Mouse (Mus musculus): Measurements from ENCODE around the gene Slc11a1.

Slc11a1 gene

GRCm38 (mm10) chr1:74353453-74354229, 21.4 kb upstream of the Slc11a1 start:
- DNase-seq (ENCODE audit: low read depth, low spot score), result no peak

- DNase-seq (ENCODE audit: low read depth, low spot score), result no peak
Measured at GRCm38 (mm10) chr1:74357531-74357930, 17.5 kb upstream of the Slc11a1 start.

GRCm38 (mm10) chr1:74359952-74360517, 15.0 kb upstream of the Slc11a1 start:
- no peak for DNase-seq (ENCODE audit: low read depth, low spot score)

DNA sequence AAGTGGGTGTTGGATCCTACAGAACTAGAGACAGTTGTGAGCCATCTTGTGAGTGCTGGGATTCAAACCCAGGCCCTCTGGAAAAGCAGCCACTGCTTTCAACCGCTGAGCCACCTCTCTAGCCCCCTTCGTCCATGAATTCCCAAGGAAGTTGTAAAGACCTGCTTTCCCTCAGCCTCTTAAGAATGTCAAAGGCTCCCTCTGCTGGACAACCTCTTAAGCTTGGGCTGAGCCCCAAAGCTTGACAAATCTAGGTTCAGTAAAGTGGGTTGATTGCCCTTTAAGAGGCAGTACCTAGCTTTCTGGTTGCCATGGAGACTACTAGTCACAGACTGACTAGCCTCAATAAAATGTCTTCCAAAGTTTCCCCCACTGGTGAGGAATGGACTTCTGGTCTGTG, 13.2 kb upstream of the Slc11a1 start, which contains the start of gene Catip:
Catip (plus strand) TSS at position 297 of the 400 bp plus-strand sequence.
- DNase-seq (ENCODE audit: low read depth, low spot score), result peak; percentile 90

DNA sequence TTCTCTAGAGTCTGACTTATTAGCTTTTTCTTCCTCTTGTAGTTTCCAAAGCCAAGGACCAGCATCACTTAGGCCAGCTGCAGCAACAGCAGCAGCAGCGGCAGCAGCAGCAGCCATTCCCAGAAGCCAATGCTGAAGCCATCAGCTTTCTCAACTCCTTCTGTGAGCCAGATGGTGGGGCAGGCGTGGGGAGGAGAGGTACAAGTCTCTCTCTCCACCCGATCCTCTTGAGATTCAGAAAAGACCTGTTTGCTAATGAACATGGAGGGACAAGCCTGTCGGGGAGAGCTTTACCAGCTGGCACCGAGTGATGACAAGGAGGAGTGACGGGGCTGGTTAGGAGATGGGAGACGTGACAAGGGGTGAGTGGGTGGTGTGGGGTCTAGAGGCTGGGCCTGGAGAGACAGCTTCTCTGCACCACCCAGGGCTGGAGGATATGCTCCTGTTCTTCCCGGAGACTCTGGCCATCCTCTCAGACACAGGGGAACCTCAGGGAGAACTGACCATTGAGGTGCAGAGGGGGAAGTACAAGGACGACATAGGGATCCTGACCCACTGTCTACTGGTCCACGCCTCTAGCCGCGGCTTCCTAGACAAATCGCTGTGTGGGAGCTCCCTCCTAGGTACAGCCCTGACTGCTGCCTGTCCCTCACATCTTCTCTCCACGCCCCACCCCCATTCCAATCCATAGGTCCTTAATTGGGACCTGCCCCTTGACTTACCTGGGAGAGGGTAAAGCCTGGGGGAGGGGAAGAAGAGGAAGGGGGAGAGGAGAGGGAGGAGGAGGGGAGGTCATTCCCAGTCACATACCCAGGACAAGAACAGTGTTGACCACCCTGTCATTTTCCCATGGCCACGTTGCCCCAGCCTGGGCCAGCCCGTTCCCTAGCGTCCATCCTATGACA, 12.4 kb upstream of the Slc11a1 start:
- DNase-seq (ENCODE audit: low read depth, low spot score), result no peak

DNA sequence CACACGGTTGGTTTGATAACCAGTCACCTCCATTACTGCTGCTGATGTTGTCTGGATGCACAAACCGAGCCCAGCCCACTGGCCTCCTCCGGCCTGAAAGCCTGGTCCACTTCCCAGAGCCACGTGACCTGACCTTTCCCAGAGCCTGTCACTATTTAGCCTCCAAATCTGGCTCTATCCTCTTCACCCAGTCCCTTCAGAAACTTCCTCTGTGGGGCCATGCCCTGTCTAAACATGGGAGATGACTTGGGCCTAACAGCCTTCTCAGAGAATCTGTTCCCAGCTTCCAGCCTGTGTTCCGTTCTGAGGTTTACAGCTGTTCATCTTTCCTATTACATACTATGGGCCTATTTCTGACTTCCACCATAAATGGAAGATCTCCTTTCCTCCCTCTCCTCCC, 11.6 kb upstream of the Slc11a1 start:
- no peak for DNase-seq (ENCODE audit: low read depth, low spot score)

DNA sequence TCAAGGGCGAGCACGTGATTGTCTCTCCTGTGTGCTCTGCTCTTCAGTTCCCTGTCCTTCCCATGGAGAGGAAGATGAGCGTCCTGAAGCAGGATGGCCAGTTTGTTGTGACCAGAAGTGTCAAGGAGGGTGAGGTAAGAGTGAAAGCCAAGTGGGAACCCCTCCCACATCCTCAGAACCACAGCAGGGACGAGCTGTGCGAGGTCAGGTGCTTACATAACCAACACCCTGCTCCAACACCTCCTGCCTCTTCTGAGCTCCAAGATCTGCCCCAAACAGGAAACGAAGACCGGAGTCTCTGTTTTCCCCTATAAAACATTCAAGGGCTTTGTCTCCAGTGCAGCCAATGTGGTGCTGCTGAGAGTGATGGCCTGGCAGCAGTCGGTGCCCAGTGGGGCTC, 10.7 kb upstream of the Slc11a1 start:
- DNase-seq (ENCODE audit: low read depth, low spot score), result no peak

DNA sequence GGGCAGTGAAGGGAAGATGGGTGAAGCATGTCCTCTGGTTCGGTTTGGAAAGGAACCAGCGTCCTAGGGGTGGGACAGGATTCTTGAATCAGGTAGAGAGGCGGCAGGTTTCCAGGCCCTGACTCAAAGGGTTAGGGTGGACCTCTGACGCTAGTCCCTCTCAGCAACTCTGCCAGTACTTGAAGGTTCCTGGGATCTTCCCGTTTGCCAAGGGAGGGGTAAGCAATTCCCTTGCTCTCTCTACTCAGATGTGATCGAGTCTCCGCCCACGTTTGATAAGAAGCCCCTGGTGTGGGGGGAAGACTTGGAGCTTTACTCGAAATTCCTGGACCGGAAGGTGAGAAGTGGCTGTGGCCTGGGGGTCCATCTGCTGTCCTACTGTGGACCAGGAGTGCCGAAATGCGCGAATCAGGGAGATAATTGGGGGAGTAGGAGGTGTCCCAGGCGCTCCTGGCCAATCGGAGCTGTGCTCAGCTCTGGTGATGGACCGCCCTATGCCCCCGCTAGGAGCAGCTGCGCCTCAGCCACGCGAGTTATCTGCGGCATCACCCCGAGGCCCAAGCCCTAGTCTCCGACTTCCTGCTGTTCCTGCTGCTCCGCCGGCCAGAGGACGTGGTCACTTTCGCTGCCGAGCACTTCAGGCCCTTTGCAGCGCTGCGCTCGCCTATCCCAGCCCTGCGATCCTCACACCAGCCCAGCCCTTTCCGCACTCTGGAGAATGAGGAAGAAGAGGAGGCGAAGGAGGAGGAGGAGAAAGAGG, 6.9 kb upstream of the Slc11a1 start:
- DNase-seq (ENCODE audit: low read depth, low spot score), result no peak

- no peak for DNase-seq (ENCODE audit: low read depth, low spot score)
Measured at GRCm38 (mm10) chr1:74370040-74370439, 5.0 kb upstream of the Slc11a1 start.

DNA sequence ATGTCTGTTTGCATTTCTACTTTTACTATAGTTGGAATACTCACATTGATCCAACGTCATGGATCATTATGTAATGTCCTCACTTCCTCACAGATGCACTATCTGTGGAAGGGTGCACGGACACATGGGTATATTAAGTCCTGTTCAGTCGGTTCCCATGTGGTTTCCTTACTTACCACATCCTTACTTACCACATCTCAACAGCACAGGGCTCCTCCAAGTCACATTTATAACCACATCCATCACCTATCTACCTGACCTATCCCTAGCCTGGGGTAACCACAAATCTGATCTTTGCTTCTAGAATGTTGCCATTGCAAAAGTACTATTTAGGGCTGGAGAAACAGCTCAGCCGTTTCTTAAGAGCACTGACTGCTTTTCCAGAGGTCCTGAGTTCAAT, 1.6 kb upstream of the Slc11a1 start:
- no peak for DNase-seq (ENCODE audit: low read depth, low spot score)

DNA sequence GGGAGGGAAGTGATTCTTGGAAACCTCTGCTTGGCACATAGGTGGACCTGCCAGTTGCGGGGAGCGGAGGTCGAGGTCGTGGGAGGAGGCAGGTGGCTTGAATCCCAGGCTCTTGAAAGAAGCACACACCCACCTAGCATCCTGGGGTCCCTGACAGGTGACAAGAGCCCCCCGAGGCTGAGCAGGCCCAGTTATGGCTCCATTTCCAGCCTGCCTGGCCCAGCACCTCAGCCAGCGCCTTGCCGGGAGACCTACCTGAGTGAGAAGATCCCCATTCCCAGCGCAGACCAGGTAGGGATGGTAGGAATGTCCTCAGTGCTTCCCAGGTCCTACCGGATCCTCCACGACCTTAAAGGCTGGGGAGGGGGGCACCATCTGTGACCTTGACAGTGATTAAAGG, 566 bp downstream of the Slc11a1 start:
- DNase-seq (ENCODE audit: low read depth, low spot score), result no peak

GRCm38 (mm10) chr1:74376396-74376795, 1.4 kb downstream of the Slc11a1 start:
- DNase-seq (ENCODE audit: low read depth, low spot score), result no peak

DNA sequence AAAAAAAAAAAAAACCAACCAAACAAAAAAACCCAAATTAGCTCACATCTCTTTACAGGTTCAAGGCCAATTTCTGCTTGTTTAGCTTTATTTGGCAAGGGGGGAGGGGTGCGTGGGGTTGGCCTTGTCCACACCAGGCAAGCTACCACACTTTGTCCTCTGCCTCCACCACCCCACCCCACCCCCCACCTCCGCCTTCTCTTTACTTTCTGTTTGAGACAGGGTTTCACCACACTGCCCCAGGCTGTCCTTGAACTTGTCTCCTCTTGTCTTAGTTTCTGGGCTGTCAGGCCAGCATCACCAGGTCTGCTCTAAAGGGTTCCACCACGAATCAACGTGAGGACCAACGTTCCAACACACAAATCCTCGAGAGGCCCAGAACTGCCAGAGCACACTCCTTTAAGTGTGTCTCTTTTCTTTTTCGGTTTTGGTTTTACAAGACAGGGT, 4.1 kb downstream of the Slc11a1 start:
- no peak for DNase-seq (ENCODE audit: low read depth, low spot score)

- DNase-seq (ENCODE audit: low read depth, low spot score), result no peak
Measured at GRCm38 (mm10) chr1:74380484-74380883, 5.5 kb downstream of the Slc11a1 start.

DNA sequence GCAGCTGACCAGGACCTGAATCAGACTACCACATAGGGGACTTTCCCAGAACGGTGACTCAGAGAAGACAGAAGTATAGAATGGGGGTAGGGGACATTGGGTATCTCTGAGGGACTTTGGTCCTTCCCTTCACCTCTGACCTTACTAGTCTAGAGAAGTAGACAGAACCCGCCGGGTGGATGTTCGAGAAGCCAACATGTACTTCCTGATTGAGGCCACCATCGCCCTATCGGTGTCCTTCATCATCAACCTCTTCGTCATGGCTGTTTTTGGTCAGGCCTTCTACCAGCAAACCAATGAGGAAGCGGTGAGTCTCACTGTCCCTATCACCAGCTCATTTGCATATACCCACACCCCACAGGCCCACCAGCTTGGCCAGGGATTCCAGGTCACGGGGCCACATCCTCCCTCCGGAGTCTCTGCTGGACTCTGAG, 6.6 kb downstream of the Slc11a1 start:
- DNase-seq (ENCODE audit: low read depth, low spot score), result no peak

GRCm38 (mm10) chr1:74383385-74383784, 8.4 kb downstream of the Slc11a1 start:
- no peak for DNase-seq (ENCODE audit: low read depth, low spot score)

- DNase-seq (ENCODE audit: low read depth, low spot score), result no peak
Measured at GRCm38 (mm10) chr1:74384525-74384924, 9.5 kb downstream of the Slc11a1 start.

DNA sequence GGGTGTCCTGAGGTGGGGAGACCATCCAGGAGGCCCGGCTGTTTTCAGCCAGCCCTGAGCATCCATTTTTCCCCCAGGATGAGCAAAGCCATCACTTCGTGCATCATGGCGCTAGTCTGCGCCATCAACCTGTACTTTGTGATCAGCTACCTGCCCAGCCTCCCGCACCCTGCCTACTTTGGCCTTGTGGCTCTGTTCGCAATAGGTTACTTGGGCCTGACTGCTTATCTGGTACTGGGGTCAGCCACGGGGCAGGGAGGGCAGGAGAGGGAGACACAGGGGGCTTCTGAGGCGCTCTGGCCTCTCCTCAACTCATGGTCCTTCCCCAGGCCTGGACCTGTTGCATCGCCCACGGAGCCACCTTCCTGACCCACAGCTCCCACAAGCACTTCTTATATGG, 10.1 kb downstream of the Slc11a1 start:
- DNase-seq (ENCODE audit: low read depth, low spot score), result no peak

GRCm38 (mm10) chr1:74385531-74385930, 10.5 kb downstream of the Slc11a1 start:
- DNase-seq (ENCODE audit: low read depth, low spot score), result no peak

DNA sequence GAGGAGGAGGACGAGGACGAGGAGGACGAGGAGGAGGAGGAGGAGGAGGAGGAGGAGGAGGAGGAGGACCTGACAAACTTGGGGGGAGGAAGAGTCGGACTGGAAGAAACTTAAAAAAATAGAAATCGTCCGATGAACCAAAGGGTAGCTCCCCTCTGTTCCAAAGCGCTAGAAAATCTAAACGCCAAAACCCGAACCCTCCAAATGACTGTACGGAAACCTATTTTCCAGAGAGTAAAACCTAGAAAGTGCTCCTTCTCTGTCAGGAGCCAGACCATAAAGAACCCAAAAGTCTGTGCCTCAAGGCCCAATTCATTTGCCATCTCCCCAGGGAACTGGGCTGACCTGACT, 11.3 kb downstream of the Slc11a1 start:
- DNase-seq (ENCODE audit: low read depth, low spot score), result no peak

- peak; percentile 96 for DNase-seq (ENCODE audit: low read depth, low spot score)
Measured at GRCm38 (mm10) chr1:74386714-74387385, 11.9 kb downstream of the Slc11a1 start.

Measured in telencephalon, adult 2 months (tissue).